ENCODE assay signal across 8 mouse cellular contexts in the genomic region with DNA sequence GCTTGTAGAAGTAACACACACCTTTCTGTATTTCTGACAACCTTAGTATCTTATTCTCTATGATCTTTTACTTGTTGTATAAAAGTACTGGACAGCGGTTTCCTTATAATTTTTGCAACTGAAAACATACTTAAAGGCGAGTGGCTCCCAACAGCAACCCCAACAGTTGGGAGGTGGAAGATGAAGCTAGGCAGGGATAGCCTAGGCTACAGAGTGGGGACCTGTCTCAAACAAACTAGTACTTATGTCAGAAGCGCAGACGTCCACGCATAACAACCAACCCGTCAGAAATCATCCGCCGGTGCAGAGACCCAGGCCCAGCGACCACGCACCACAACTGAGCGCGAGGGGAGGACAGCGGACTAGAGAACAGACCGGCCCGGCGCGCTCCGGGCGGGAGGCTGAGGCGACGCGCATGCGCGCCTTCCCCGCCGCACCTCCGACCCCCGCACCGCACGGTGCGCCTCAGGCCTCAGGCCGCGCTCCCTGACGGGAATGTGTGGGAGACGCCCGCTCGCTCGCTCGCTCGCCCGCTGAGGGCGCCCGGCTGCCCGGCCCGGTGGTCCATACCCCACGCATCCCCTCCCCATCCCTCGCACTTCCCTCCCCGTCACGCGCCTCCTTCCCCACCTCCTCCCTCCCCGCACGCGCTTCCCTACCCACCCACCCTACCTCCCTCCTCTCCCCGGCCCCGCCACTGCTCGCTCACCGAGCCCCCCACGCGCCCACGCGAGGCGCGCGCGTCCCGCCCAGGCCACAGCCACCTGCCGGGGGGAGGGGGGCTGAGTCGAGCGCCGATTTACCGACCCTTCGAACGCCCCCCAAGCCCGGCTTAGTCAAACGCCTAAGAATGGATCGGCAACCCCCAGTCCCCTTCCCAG. TPM values are rescaled to one million over a fixed set of nuclear protein-coding genes. Genes with fewer than 3 reads are reported as not detected.
DNase-seq lines count a peak whose midpoint lies in the region; ATAC-seq and TF ChIP-seq lines count a peak whose summit lies in the region.

A gene (minus strand): TSS at position 834 of the 881 bp plus-strand sequence.

- peak within 1 kb of the TSS; percentile 78 for H3K4me3 ChIP-seq in gastrocnemius, adult 2 months
- peak within 1 kb of the TSS; percentile 72 for H3K4me3 ChIP-seq in embryonic facial prominence, embryonic 11.5 days (ENCODE audit: low read depth, low read length)
- H3K4me3 ChIP-seq in heart, embryonic 12.5 days, result peak within 1 kb of the TSS; percentile 85
- peak within 1 kb of the TSS; percentile 68 for H3K4me3 ChIP-seq in liver, embryonic 11.5 days (ENCODE audit: low read depth, low read length)
- peak within 1 kb of the TSS; percentile 46 for H3K4me3 ChIP-seq in stomach, postnatal 0 days (ENCODE audit: low read depth, low read length)

- TF ChIP-seq CTCF in gastrocnemius, adult 2 months (IDR thresholded peaks at IDR 0.05), result no peak
- no peak for TF ChIP-seq CTCF in stomach, postnatal 0 days (IDR thresholded peaks at IDR 0.05; ENCODE audit: low read depth)

- ATAC-seq in embryonic facial prominence, embryonic 11.5 days (replicated peaks; ENCODE audit: insufficient number of reproducible peaks, low FRiP score, low TSS enrichment, low read depth), result peak; percentile 97
- ATAC-seq in heart, embryonic 12.5 days (ENCODE audit: insufficient number of reproducible peaks, low FRiP score), result peak; percentile 69
- ATAC-seq in liver, embryonic 11.5 days (replicated peaks; ENCODE audit: low FRiP score), result peak; percentile 87
- ATAC-seq in stomach, postnatal 0 days (ENCODE audit: low FRiP score, low TSS enrichment), result peak; percentile 84

- no peak for TF ChIP-seq EP300 in stomach, postnatal 0 days (optimal IDR thresholded peaks at IDR 0.05)

- H3K36me3 ChIP-seq in embryonic facial prominence, embryonic 11.5 days (replicated peaks; ENCODE audit: control insufficient read depth, insufficient read depth, low read depth, low read length), result no peaks in the 10 kb centered on the region
- no peaks in the 10 kb centered on the region for H3K36me3 ChIP-seq in heart, embryonic 12.5 days
- no peaks in the 10 kb centered on the region for H3K36me3 ChIP-seq in liver, embryonic 11.5 days (ENCODE audit: control insufficient read depth, insufficient read depth, low read length)
- H3K36me3 ChIP-seq in stomach, postnatal 0 days (ENCODE audit: control insufficient read depth, insufficient read depth, low read length), result no peaks in the 10 kb centered on the region

- H3K4me1 ChIP-seq in embryonic facial prominence, embryonic 11.5 days (ENCODE audit: control insufficient read depth, insufficient read depth, low read length), result no peaks in the 10 kb centered on the region
- H3K4me1 ChIP-seq in heart, embryonic 12.5 days (replicated peaks), result 0 out of 2 replicates have a peak, but pooled peaks cover 3% of the 10 kb centered on the region
- peaks cover 4% of the 10 kb centered on the region; the same call in 1 of the 2 replicates for H3K4me1 ChIP-seq in liver, embryonic 11.5 days (replicated peaks; ENCODE audit: control insufficient read depth, insufficient read depth, low read length)
- H3K4me1 ChIP-seq in stomach, postnatal 0 days (replicated peaks; ENCODE audit: control insufficient read depth, insufficient read depth), result peaks cover 2% of the 10 kb centered on the region; the same call in 1 of the 2 replicates

- WGBS in embryonic facial prominence, embryonic 11.5 days, result under 1% methylated on average over 39 of the region's 76 CpGs
- under 1% methylated on average over 70 of the region's 76 CpGs for WGBS in heart, embryonic 12.5 days
- WGBS in liver, embryonic 11.5 days, result 1% methylated on average over 51 of the region's 76 CpGs
- WGBS in stomach, postnatal 0 days, result 2% methylated on average over 41 of the region's 76 CpGs

- H3K27me3 ChIP-seq in embryonic facial prominence, embryonic 11.5 days (ENCODE audit: control insufficient read depth, insufficient read depth, low read length), result no peaks in the 10 kb centered on the region
- H3K27me3 ChIP-seq in heart, embryonic 12.5 days (replicated peaks), result no peaks in the 10 kb centered on the region
- H3K27me3 ChIP-seq in liver, embryonic 11.5 days (replicated peaks; ENCODE audit: control insufficient read depth, insufficient read depth, low read length), result no peaks in the 10 kb centered on the region
- H3K27me3 ChIP-seq in stomach, postnatal 0 days (ENCODE audit: control insufficient read depth, insufficient read depth, low read length), result no peaks in the 10 kb centered on the region

- no peaks in the 10 kb centered on the region for H3K9me3 ChIP-seq in embryonic facial prominence, embryonic 11.5 days (replicated peaks; ENCODE audit: control insufficient read depth, low read length)
- no peaks in the 10 kb centered on the region for H3K9me3 ChIP-seq in heart, embryonic 12.5 days (replicated peaks)
- no peaks in the 10 kb centered on the region for H3K9me3 ChIP-seq in liver, embryonic 11.5 days (ENCODE audit: control insufficient read depth, low read length)
- H3K9me3 ChIP-seq in stomach, postnatal 0 days (ENCODE audit: control insufficient read depth, low read length), result no peaks in the 10 kb centered on the region

- peak; percentile 45 for DNase-seq in gastrocnemius, adult 2 months
- no peak for DNase-seq in gastrocnemius, adult 18-20 months (ENCODE audit: low spot score)
- peak; percentile 81 for DNase-seq in embryonic facial prominence, embryonic 11.5 days (ENCODE audit: low spot score)
- DNase-seq in kidney, postnatal 10 days, result peak; percentile 70
- DNase-seq in liver, embryonic 11.5 days (ENCODE audit: low spot score), result peak; percentile 77
- DNase-seq in neural tube, embryonic 10.5 days (ENCODE audit: extremely low spot score, low spot score), result peak; percentile 78
- DNase-seq in stomach, postnatal 0 days (ENCODE audit: low spot score), result peak; percentile 61

- peak within 1 kb of the TSS; percentile 78 for H3K9ac ChIP-seq in embryonic facial prominence, embryonic 11.5 days (replicated peaks; ENCODE audit: low read length)
- H3K9ac ChIP-seq in heart, embryonic 12.5 days, result peak within 1 kb of the TSS; percentile 91
- peak within 1 kb of the TSS; percentile 61 for H3K9ac ChIP-seq in liver, embryonic 11.5 days (ENCODE audit: low read depth, low read length)
- H3K9ac ChIP-seq in stomach, postnatal 0 days (ENCODE audit: low read length), result peak within 1 kb of the TSS; percentile 55

- intact Hi-C loops in gastrocnemius, adult 2 months (cut with DNase I), result no loop called here

- H3K27ac ChIP-seq in gastrocnemius, adult 2 months, result no peak within 1 kb of the TSS
- 0 out of 2 replicates have a peak within 1 kb of the TSS, but pooled peaks have one; percentile 35 for H3K27ac ChIP-seq in embryonic facial prominence, embryonic 11.5 days (replicated peaks; ENCODE audit: low read depth, low read length)
- no peak within 1 kb of the TSS for H3K27ac ChIP-seq in heart, embryonic 12.5 days (ENCODE audit: poor library complexity, severe bottlenecking)
- peak within 1 kb of the TSS; percentile 15; the same call in 1 of the 2 replicates for H3K27ac ChIP-seq in liver, embryonic 11.5 days (ENCODE audit: low read depth, low read length)
- no peak within 1 kb of the TSS for H3K27ac ChIP-seq in stomach, postnatal 0 days (replicated peaks)

- peak within 1 kb of the TSS; percentile 75 for H3K4me2 ChIP-seq in embryonic facial prominence, embryonic 11.5 days (ENCODE audit: low read depth, low read length)
- peak within 1 kb of the TSS; percentile 90 for H3K4me2 ChIP-seq in heart, embryonic 12.5 days
- H3K4me2 ChIP-seq in liver, embryonic 11.5 days, result peak within 1 kb of the TSS; percentile 70
- H3K4me2 ChIP-seq in stomach, postnatal 0 days (replicated peaks; ENCODE audit: low read depth), result peak within 1 kb of the TSS; percentile 81

RNA-seq across cellular contexts. Expression of the gene that starts here (rescaled TPM):
- total RNA-seq in gastrocnemius, adult 2 months (2021), result not detected
- not detected for total RNA-seq in gastrocnemius, adult 18-20 months (2021)
- 4.1 and 5.1 TPM in 2 replicates for polyA plus RNA-seq in embryonic facial prominence, embryonic 11.5 days (2014; fragmentation: Nextera tagmentation; extraction: Ambion mirVana)
- 0.86 and 1.7 TPM in 2 replicates for polyA plus RNA-seq in heart, embryonic 12.5 days (2016; fragmentation: Nextera tagmentation; extraction: Ambion mirVana)
- 0.41 and 0.78 TPM in 2 replicates for polyA plus RNA-seq in liver, embryonic 11.5 days (2014; fragmentation: Nextera tagmentation; extraction: Ambion mirVana)
- polyA plus RNA-seq in stomach, postnatal 0 days (2015; fragmentation: Nextera tagmentation; extraction: Ambion mirVana), result 0.13 and 0.15 TPM in 2 replicates

Comparison
In these comparisons a context has a peak if more than half of its experiments do, and no peak if none do; other contexts are left out.
1. Peak in DNase-seq and H3K4me3 ChIP-seq in gastrocnemius, adult 2 months; RNA of the gene not detected or under 1 TPM.
2. Peak in DNase-seq, ATAC-seq, H3K4me3 ChIP-seq, H3K27ac ChIP-seq, H3K9ac ChIP-seq and H3K4me2 ChIP-seq in liver, embryonic 11.5 days; RNA of the gene not detected or under 1 TPM.
3. Peak in DNase-seq, ATAC-seq, H3K4me3 ChIP-seq, H3K9ac ChIP-seq and H3K4me2 ChIP-seq in stomach, postnatal 0 days; RNA of the gene not detected or under 1 TPM.